Mouse (Mus musculus): ENCODE measurements around the gene Smtnl1. TPM values are rescaled to one million over a fixed set of nuclear protein-coding genes. Genes with fewer than 3 reads are reported as not detected.

Smtnl1 gene
- total RNA-seq (2017), result not detected in 2 replicates

DNA sequence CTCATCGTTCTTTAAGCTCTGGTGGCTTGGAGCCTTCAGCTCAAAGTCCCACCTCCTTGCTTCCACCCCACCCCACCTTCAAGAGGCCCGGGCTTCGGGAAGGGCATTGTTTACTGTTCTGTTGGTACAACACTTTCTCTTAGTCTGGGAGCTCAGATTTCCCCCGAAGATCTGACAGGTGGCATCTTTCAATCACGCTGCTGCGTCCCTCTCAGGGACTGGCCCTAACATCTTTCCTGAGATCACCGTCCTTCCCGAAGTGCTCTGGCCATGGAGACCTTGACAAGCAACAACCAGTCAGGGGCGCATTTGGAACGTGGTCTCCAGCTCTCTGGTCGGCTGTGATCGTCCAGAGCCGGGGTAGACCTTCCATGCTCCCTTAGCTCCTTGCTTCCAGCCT lies at the start of gene Smtnl1:
Smtnl1 (minus strand) TSS at position 101 of the 400 bp plus-strand sequence.
- no peak for ATAC-seq (replicated peaks; ENCODE audit: low read depth, poor library complexity, severe bottlenecking)

DNA sequence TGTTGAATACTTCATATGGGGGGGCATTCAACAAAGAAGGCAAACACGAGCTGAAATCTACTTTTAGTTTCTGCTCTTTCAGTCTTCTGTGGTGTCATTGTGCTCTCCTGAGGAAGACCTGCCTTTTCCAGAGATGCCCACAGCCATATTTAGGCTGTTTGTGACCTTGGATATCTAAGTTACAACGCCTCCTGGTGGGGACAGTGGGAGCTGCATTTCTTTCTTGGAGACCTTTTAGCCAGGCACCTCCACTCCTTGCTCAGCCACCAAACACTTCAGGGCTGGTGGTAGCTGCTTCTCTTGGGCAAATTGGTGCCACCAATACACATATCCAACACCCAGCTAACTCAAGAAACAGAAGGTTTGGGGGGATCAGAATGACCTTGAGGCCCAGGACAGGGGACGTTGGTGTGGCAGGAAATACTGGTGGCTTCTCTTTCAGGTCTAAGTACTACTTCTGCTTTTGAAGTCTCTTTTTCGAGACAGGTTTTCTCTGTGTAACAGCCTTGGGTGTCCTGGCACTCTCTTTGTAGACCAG lies 48.2 kb upstream of the Smtnl1 start:
- ATAC-seq (replicated peaks; ENCODE audit: low read depth, poor library complexity, severe bottlenecking), result 0 out of 2 replicates have a peak, but pooled peaks have one; percentile 12

DNA sequence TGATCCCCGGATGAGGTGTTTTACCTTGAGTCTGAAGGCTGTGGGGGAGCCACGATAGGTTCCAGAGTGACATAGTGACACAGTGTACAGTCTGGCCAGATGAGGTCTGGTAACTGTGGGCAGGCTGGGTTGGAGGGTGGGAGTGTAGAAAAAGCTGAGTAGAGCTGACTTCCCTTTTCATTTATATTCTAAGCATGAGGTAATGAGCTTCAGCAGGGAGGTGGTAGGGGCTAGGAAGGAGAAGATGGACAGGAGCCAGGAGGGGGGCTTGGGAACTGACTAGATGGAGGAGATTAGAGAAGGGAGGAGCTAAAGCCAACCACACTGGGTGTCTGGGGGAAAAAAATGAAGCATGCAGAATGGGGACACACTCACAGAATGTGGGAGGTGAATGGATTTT lies 46.5 kb upstream of the Smtnl1 start:
- peak; percentile 53 for ATAC-seq (replicated peaks; ENCODE audit: low read depth, poor library complexity, severe bottlenecking)

DNA sequence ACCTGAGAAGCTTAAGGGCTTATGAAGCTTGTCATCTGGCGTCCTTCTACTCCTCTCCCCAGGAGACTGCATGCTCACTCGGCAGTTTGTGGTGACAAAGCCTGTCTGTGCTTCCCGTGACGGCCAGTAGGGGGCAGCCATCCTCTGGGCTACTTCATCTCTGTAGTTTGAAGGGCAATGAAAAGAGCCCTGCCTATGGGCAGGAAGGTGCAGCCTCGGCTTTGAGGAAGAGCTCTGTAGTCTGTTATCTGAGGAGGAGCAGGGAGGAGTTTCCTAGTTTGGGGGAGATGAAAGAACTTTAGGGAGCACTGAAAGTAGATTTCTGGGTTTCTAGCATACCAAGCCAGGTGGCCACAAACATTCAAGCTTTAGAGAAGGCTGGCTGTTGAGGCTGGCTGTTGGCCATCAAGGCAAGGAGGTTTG lies 46.1 kb upstream of the Smtnl1 start:
- peak; percentile 67 for ATAC-seq (replicated peaks; ENCODE audit: low read depth, poor library complexity, severe bottlenecking)

DNA sequence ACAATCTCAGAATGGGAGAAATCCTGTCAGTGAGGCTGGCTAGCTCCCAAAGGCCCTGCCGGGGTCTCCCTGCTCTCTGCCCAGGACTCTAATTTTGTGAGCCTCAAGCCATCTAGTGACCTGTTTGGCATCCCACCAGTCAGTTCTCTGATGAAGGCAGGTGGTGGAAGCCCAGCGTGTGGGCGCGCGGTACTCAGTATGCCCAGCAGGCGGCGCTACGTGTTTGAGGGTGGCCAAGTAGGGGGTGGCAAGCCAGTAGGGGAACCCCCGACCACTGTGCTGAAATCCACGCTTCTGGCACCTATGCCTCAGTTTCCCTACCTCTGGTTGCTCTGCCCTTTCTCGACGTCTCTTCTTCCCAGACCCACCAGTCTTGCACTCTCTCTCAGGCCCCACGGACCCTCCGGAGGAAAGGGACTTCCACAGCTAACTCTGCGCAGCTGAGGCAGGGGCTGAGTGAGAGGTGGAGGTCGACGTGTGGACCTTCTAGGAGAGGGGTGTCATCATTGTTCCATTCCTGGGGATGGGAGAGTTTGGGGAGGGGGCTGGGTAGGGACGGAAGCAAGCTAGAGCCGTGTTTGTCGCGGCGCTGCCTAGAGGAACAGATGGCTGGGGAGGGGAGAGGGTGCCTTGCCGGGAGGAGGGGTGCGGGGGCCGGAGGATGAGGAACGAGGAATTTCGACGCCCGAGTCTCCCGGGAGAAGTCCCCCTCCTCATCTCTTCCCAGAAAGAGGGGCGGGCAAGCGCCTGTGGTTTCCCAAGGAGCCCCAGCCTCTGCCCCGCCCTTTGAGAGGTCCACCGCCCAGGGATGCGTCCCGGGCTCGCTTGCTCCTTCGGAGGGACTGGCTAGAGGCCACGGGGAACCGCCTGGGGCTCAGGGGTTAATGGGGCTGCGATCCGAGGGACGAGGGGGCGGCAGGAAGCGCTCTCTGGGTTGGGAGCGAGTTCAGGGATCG lies 43.4 kb upstream of the Smtnl1 start:
- ATAC-seq (replicated peaks; ENCODE audit: low read depth, poor library complexity, severe bottlenecking), result peak; percentile 33; the same call in 1 of the 2 replicates

DNA sequence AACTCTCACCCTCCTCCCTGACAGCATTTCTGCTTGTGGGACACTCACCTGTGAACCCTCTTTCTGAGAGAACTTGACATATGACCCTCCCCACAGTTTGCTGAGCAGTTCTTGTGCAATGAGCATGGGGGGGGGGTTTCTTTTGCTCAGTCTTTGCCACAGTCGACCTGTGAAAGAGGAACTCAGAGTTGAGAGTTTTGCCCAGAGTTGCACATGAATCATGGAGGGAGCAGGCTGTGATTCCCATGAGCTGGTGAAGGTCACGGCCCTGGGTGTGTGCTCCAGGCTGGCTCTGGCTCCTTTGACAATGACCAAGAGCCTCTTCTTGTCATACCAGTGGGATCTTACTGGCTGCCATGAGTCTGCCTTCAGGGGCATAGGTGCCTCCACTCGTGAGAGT lies 39.8 kb upstream of the Smtnl1 start:
- peak; percentile 46 for ATAC-seq (replicated peaks; ENCODE audit: low read depth, poor library complexity, severe bottlenecking)

DNA sequence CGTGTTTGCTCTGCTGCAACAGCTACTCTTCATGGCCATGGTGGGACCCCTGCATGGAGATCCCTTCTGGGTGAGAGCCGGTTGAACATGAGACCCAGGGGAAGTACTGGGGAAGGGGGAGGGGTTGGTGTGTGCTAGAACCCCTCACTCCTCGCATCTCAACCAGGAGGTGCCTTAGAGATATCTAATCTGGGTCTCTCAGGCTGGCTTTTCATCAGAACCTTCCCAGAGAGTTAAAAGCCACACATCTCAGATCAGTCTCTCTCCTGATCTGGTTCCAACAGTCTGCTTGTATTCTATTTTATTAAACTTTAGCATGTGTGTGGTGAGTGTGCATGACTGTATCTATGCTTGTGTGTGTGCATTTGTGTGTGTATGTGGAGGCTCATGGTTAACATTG lies 39.0 kb upstream of the Smtnl1 start:
- no peak for ATAC-seq (replicated peaks; ENCODE audit: low read depth, poor library complexity, severe bottlenecking)

DNA sequence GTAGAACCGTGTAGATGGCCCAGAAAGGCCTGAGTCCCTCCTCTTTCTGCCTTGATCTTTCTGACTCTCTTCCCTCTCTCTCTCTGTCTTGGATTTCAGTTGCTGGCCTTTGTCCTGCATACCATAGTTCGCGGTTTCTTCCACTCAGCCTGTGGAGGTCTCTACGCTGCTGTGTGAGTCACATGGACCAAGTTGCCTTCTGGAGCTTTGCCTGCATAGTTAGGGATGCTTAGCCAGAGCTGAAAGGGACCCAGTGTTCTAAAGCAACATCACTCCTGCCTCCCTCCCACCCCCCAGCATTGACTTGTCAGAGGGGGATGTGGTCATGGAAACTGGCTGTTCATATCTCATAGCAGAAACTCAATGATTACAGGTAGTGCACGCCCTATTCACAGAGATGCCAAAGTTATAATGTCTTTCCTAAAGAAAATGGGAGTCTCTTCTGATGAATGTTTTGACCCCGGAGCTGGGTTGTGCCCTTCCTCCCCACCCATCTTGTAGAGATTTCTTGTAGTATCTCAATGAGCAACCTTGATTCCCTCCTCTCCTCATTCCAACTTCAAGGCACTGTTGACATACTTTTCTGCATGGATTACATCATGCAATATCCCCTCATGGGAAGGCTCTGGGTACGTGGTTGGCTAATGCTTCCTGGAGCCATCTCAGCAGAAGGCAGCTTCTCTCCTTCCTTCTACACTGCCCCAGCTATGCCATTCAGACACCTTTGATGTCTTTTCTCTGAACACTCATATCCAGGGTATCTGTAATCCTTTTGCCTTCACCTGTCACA lies 37.7 kb upstream of the Smtnl1 start:
- ATAC-seq (replicated peaks; ENCODE audit: low read depth, poor library complexity, severe bottlenecking), result no peak

DNA sequence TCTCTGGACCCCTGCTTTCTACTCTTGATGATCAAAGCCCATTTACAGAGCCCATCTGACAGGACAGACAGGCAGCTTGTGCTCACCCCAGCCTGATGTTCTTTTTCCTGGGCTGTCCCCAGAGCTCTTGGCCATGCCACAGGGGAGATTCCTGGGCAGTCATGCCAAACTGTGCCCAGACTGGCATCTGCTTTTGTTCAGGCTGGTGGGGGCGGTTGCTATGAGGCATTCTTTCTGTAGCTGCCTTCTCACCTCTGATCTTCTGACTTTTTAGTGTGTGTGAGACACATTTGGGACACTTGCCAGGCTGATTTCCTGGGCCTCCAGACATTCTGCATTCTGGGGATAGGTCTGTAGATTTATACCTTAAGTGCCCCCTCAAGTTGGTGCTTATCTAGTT lies 36.1 kb upstream of the Smtnl1 start:
- ATAC-seq (replicated peaks; ENCODE audit: low read depth, poor library complexity, severe bottlenecking), result no peak

DNA sequence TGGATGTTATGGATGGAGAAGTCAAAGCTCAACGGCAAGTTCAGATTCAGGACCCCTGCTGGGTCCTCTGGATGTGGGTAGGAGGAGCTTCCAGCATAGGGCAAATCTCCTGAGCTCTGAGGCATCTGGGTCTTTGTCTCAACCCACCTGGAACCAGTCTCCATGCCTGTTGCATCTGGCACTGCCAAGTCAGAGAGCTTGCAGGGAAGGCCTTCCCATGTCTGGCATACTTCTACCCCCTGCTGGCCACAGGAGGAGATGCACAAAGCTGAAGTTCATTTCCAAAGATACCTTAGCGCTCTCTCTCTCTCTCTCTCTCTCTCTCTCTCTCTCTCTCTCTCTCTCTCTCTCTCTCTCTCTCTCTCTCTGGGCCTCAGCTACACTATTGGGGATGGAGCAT lies 33.3 kb upstream of the Smtnl1 start:
- peak; percentile 93 for ATAC-seq (replicated peaks; ENCODE audit: low read depth, poor library complexity, severe bottlenecking)

DNA sequence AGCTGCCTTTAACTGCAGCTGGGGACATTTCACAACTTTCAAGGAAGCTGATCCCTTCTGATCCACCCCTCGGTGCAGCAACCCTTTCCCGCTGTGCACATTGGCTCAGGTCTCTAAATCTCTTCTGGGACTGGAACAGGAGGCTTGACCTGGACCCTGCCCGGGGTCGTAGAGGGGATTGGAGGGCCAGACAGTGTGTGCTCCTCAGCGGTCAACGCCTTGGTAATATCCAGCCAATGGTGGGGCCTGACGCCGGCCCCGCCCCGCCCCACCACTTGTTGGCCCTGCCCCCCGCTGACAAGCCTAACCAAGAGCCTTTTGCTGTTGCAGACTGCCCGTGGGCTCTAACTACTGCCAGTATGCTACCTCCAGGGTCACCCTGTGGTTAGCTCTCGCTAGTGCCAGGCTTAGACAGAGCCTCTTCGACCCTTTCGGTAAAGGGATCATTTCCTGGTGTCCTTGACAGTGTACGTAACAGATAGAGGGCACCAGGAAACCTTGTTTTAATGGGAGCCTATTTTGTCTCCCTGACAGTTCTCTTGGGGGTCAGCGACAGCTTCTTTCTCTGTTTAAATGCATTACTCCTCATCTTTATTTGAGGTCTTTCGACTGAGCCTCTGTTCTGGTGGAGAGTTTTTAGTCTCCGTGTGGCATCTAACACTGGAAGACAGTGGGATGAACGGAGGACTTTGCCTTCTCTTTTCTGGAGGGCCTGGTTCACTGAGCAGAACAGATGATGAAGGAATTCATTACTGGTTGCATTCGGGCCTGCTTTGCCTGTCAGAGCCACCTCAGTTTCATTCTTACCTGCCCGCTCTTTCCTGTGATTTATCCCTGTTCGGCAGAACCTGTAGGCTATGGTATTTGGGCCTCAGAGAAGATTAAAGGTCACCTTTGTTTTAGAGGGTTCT lies 28.9 kb upstream of the Smtnl1 start:
- no peak for ATAC-seq (replicated peaks; ENCODE audit: low read depth, poor library complexity, severe bottlenecking)

DNA sequence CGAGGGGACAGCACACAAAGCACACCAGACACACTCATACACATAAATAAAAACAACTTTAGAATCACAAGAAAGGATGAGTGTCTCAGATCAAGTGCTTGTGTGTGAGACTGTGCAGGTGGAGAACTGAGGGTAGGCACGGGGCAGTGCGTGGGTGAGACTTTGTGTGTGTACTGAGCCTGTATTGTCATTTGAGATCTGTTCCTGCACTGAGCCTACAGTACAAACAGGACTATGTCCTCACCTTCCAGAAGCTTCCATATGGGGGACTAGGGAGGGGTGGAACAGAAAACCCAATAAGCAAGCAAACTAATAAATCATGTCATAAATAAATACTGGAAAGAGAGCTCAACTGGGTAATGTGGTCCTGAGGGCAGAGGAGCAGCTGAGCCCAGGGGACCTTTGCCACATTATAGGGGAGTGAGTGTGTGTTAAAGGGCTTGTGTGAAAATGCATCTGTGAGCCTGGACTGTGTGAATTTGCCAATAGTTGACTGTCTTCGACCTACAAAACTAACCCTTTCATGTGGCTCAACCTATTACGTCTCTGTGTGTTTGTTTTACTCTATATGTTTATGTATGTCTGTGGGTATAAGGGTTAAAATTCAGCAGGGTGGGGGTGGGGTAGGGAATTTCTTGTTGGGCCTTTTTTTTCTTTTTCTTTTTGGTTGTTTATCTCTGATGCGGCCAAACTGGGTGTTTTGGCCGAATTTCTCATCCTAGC lies 28.1 kb upstream of the Smtnl1 start:
- no peak for ATAC-seq (replicated peaks; ENCODE audit: low read depth, poor library complexity, severe bottlenecking)

DNA sequence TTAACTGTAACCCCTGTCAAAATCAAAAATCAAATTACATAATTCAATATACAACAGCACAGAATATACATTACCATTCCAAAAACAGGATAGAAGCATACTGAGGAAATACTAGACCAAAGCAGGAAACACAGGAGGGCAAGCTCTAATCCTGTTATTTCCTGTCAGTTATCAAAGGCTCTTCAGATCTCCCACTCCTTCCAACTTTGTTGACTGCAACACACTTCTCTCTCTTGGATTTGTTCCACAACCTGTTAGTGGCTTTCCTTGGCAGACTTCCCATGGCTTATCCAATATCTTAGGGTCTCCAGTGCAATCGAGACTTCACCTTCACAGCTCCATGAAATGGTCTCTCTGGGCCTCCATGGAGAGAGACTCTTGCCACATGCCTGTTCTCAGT lies 22.8 kb upstream of the Smtnl1 start:
- no peak for ATAC-seq (replicated peaks; ENCODE audit: low read depth, poor library complexity, severe bottlenecking)

DNA sequence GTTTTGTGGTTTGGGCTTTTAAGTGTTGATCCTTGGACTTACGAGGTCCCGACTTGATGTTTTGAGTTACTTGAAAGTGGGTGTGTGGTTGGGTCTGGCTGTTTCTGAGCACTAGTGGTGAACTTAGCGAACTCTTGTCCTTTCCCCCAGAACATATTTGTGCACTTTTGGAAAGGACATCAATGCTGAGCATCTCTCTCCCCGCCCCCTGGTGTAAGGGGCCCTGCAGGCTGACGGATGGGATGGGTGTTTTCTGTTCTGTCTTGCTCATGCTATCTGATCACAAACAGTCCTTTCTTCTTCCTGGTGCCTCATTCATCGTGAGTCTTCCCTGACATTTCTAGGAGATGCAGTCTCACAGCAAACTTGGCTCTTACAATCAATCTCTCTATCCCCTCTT lies 21.2 kb upstream of the Smtnl1 start:
- ATAC-seq (replicated peaks; ENCODE audit: low read depth, poor library complexity, severe bottlenecking), result no peak

DNA sequence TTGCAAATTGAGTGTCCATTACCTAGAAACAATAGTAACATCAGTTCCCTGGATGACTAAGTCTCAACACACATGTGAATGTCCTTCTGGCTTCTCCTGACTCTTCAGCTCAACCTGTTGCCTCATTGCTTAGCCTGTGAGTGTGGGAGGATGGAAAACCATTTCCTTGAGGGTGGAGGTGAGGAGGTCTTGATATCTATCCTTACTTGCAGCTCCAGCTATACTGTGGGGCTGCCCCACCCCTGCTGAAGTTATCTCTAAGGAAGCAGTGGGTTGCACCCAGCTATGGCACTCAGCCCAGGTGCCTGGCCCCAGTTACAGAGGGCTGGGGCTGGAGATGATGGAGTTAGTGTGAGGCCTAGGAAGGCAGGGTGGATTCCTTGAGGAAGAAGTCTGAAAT lies 19.5 kb upstream of the Smtnl1 start:
- peak; percentile 57 for ATAC-seq (replicated peaks; ENCODE audit: low read depth, poor library complexity, severe bottlenecking)

DNA sequence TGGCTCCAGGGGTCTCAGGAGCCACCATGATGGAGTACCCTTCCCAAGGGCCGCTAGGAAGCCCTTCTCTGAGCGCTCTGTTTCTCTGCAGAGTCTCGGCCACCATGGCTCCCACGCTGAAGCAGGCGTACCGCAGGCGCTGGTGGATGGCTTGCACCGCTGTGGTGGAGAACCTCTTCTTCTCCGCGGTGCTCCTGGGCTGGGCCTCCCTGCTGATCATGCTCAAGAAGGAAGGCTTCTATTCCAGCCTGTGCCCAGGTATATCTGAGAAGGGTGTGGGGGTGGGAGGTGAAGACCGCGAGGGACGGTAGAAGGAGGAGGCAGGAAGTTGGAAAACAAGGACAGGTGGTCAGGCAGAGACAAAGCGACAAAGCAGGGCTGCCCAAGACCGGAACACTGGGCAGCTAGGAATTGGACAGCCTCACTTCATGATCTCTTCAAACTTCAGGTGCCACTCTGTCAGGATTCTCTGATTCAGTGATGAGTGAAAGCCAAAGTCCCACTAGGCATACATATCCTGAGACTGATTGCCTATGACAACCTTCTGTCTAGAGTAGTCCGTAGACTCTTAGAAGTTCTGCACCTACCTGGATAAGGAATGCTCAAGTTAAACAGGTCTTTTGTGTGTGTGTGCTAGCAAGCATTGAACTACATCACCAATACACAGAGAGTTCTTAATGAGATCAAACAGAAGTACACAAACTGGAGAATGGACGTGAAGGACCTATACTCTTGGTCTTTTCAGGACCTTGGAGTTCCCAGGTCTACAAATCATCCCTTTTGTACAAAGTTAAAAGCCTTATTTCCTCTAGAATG lies 18.5 kb upstream of the Smtnl1 start:
- ATAC-seq (replicated peaks; ENCODE audit: low read depth, poor library complexity, severe bottlenecking), result peak; percentile 16

DNA sequence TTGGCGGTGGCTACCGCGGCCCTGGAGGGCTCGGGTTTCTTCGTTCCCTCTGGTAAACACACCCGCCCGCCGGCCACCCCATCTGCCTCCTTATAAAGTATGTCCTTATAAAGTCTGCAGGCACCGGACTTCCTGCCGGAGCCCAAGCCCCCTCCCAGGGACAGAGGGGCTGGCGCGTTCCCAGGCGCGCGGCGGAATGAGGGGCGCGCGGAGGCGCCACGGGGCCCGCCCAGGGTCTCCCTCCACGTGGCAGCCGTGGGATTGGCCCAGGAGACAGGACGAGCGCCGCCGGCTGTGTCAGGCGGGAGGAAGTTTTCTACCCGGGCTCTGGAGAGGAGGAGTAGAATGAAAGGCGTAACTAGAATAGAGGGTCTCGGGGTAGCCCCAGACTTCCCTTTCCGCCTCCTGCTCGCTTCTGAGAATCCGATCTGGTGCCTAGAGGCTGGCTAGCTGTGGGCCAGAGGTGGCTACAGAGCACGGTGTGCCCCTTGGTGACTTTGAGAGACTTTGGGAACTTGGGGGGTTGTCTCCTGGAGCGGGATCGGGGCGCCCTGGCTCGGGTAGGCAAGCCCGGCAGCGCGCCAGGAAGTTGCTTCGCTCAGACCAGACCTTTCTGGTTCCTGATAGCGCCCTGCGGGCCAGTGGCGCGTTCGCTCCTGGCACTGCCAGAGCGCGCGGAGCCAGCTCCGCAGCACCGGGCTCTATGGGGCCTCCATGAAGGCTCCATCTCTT lies 17.7 kb upstream of the Smtnl1 start:
- ATAC-seq (replicated peaks; ENCODE audit: low read depth, poor library complexity, severe bottlenecking), result peak; percentile 73

Data from common myeloid progenitor, adult 5-6 weeks (primary cell).